Mouse (Mus musculus): ENCODE measurements around the gene Cfap74.

DNA sequence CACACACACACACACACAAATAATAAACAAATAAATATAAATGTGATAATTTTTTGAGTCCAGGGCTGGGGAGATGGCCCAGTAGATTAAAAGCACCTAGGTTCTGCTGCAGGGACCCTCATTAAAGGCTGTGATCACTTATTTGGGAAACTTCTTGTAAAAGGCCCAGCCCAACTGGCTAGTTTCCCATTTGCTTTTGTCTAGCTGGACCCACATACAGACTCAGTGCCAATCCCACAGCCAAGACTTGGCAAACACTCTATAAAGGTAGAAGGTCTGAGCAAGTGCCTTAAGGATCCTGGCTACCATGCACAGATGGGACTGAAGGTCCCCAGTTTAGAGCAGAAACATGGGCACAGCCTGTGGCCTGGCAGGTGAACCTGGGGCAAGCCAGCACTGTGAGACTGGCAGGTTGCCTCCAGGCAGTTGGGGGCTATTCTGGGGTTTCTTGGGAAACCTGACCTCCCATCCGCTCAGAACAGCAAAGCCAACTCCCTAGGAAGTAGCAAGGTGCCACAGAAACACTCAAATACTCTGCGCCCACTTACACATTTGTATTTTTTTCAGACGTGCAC is 63.8 kb downstream of the Cfap74 start:
- TF ChIP-seq CTCF (IDR thresholded peaks at IDR 0.05; ENCODE audit: extremely low read depth, insufficient read depth, low read length), result no peak
- no peak for TF ChIP-seq POLR2A (IDR thresholded peaks at IDR 0.05; ENCODE audit: extremely low read depth, insufficient read depth, low read length)
